Mouse (Mus musculus) ES-CJ7 (cell line): ENCODE measurements at regions not wholly inside any gene's neighbourhood (a gene's known extent, or its start where the extent isn't known, plus 50 kb on each side); places are given as distances from the start of the nearest gene placed in this dataset.
A peak's percentile ranks its signal among the peaks of the same experiment; 100 is the strongest.
"Not testable (repeated sequence)": the region's sequence is repeated elsewhere in the genome, so short reads cannot be mapped to it uniquely, and the experiment has no call there.

Source experiments
- DNase-seq: peaks from one replicate; pipeline ENCODE4 v3.0.0; 2011; ENCODE audit warnings: low read depth, low spot score

DNA sequence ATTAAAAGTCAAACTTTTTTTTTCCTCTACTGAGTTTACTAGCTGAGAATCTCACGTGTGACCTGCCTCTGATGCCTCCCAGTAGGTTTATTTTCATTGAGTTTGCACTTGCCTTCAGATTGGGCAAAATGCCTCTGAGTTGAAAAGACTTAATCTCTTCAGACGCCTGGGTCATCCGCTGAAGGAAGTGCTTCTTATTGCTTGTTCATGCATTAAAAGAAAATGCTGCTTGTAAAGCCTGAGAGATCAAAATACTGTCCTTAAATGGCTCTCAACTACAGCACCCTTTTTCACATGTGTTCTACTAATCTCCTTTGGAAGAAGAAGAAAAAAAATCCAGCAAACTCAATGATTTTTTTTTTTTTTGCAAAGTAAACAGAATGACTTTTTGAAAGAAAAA, 351.5 kb downstream of the Kcnh5 start:
- no peak for DNase-seq

DNA sequence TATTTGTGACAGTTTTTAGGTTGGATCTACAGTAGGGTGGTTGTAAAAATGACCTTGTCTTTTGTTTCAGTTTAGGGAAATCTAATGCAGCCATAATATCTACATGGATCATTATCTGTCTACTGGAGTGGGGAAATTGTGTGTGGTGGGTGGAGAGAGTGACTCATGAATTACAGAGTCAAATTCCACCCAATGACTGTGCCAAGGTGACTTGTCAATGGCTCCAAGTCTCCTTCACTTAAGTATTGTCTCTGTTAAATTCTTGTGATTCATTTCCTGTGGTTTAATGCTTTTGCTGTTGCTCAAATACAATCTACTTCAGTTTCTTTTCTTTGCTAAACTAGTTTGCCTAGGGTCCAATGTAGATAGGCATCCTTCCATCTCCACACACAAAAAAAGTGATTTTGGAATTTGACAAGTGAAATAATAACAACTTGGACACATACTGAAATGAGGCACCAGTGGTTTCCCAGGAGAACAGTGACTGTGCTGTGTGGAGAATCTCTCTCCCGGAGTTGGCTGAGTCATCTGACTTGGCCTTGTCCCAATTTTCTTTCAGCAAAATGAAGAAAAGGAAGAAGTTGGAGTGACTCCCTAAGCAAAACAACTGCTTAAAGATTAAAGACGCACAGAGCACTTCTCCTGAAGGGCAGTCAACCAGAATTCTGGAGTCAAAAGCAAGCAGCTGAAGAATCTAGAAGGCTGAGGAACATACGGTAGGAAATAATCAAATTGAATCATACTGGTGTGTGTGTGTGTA, 352.2 kb downstream of the Kcnh5 start:
- no peak for DNase-seq

DNA sequence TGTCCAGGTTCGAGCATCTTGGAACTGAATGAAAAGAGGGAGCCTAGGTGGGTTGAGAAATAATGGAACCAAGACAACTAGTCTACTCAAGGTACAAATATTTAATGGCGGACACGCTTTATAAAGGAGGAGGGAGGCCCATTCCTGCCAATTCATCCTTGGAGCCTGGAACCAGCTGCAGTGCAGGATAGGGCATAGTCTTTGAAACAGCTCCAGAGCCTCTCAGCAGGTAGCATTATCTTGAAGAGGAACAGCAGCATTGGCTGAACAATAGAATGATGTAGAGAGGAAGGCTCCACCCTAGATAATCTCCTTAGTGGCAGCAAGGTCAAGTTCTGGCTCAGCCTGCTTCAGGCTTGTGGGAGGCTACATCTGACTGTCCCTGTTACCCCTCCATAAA, 361.0 kb downstream of the Kcnh5 start:
- peak; percentile 25 for DNase-seq

DNA sequence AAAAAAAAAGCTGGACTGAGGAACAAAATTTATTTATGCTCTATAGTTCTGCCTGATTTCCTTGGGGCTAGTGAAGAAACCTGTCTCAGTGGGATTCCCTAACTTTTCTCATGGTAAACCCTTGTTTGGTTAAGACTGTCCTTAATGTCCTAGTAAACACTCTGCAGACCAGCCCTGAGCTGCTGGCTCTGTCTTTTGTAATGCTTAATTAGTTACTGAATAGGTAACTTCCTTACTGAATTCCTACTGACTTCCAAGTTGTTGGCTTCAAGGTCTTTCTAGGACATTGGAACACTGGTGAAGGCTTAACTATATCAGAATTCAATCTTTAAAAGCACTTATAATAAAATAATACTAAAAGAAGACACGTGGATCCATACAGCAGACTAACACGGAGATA, 368.6 kb downstream of the Kcnh5 start:
- peak; percentile 8 for DNase-seq

DNA sequence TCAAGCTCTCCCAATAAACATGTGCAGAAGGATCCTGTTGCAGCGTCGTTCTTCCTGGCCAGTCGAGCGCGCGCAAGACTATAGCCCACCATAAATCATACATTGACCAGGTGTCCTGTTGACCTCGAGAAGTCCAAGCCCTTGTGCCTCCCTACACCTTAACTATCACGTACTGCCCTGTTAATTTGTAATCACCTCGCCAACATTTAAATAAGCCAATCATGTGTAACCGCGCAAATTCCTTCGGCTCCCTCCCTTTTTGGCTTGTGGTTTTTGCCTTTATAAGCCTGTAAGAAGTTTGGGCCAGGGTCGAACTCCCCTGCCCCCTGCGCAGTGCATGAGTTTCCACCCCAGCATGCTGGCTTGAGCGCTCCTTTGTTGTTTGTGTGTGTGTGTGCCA, 369.2 kb downstream of the Kcnh5 start:
- DNase-seq: not testable (repeated sequence)

DNA sequence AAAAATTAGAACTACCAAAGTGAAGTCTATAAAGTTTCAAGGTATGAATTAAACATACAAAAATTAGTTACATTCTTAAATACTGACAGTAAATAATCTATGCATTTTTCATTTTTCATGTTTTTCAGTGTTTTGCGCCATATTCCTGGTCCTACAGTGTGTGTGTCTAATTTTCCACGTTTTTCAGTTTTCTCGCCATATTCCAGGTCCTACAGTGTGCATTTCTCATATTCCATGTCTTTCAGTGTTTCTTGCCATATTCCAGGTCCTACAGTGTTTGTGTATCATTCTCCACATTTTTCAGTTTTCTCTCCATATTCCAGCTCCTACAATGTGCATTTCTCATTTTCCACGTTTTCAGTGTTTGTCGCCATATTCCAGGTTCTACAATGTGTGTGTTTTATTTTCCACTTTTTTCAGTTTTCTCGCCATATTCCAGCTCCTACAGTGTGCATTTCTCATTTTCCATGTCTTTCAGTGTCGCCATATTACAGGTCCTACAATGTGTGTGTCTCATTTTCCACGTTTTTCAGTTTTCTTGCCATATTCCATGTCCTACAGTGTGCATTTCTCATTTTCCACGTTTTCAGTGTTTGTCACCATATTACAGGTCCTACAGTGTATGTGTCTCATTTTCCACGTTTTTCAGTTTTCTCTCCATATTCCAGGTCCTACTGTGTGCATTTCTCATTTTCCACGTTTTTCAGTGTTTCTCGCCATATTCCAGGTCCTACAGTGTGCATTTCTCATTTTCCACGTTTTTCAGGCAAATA, 373.2 kb downstream of the Kcnh5 start:
- peak; percentile 14 for DNase-seq

DNA sequence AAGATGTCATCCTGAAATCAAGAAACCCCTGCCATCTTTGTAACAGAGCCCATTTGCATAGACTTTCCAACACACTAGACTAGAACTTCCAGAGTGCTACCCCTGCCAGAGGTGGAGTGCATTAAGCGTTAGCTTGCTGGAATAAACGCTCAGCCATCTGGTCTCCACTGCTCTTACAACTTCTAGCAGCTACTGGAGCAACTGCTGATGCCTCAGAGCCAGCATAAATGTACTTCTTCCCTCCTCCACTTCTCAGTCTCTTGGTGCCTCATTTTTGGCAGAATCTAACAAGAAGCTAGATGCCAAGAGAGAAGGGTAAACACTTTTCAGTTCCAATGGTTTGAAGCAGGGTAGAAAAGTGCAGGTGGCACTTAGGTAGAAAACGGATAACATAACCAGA, 385.1 kb downstream of the Kcnh5 start:
- DNase-seq: no peak

DNA sequence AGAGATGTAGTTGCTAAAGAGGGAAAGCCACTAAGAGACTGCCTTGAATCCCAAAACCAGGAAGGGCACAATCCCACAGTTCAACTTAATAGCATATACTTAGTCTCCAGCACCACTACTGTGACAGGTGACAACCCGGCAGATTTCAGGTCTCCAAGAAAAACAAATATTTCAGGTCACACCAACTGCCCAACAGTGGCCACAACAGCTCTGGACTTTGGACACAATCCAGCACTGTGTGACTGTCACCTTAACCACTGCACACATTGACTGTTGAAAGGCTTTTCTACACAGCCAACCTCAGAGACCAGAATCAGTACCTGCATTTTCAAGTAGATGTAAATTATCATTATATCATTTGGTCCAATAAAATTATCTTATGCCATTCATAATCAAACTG, 414.8 kb downstream of the Kcnh5 start:
- no peak for DNase-seq

DNA sequence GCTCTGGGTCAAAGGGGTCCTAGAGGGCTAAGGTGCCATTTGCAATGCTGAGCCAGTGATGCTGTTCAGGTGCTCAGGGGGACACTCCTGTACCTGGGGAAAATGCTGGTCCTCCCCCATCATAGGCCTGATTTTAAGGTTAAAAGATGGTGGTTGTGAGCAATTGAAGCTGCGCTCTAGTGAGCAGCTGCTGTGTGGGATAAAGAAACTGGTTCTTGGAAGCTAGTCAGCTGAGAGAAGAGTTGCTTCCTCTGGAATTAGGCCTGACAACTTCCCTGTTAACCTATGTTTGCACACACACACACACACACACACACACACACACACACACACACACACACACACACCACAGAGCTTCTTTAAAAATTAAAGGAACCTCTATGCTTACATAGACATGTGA, 428.9 kb upstream of the Gm11042 start:
- DNase-seq: no peak

DNA sequence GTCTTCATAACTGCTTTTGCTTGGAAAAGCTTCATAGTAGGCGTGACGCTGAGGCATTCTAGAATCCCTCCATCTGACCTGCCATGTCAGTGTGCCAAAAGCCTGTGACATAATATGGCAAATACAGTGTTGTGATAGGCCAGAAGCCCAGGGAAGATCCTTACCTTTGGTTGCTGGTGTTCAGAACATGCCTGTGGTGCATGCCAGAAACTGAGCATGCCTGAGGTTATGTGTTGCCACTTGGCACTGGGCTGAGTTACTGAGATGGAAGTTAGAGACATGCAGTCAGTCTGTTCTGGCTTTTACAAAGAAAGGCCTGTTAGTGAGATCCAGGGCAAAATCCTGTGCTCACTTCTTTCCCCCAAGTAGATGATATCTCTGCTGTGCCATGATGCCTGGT, 412.7 kb upstream of the Gm11042 start:
- DNase-seq: no peak

DNA sequence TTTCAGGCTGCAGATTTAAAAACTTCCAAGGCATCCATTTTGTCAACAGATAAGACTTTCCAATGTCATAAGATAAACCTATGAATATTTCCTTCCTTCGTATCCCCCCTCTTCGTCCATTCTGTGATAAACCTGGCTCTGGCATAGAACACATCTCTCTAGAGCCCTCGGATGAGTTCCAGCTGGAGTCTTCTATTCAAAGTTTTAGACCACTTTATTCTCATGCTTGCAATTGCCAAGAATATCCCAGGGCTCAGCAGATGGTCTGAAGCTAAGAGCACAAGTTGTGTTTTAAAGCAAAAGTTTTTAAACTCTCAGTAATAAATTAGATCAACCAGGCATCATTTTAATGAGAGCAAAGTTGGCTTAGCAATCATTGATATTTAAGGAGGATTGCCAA, 363.0 kb upstream of the Gm11042 start:
- DNase-seq: no peak

DNA sequence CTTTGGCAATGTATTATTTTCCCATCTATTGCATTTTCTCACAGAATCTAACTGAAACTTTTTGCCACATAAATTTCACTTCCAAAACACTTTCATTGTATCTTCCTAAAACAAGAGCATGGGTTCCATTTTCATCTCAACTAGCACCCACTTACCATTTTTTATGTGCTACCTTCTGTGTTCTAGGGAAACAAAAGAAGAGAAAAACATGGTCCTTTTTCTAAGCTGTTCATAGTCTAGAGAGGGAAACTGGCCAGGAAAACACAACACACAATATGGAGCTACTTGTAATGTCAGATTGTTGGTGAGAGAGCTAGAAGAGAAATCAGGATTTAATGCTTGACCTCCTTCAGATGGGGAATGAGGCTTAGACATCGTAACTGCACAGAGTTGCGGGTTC, 361.6 kb upstream of the Gm11042 start:
- no peak for DNase-seq

DNA sequence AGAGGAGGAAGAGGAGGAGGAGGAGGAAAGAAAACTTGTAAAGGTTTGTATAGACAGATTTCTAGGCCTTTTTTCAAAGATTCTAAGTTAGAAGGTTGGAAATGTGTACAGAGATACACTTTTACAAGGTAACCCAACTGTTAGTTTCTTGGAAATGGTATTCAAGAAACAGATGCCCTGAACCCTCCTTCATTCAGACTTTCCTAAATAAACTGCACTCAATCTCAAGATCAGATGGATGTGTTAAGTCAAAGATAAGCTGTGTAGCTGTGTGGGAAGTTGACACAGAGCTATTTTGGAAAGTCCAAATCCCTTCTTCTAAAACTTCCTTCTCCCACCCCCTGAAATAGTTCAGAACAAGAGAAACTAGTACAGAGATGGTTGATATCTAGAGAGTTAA, 342.2 kb upstream of the Gm11042 start:
- no peak for DNase-seq

DNA sequence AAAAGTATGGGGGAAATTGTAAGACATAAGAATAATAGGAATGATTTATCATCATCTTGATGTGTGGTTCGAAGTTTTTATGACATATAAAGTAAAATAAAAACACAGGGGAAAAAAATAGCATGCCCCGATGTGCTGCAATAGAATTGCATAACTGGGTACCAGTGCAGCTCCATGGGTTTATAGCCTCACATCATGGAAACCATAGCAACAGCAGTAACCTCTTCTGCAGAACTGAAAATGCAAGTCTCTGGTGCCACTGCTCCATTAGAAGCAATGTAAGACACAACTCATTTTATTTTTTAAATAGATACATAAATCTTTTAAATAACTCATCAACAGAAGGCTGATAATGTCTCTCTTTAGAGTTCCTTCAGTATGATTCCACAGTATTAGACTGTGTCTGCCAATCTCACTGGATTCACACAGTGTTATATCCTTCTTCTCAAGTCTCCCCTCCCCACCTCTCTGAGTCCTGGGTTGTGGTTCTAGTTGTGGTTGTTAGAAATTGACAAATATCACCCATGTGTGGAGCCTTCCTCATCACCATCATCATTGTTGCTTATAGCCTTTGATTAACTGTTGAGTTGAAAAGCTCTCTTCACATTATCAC, 340.9 kb upstream of the Gm11042 start:
- DNase-seq: no peak

DNA sequence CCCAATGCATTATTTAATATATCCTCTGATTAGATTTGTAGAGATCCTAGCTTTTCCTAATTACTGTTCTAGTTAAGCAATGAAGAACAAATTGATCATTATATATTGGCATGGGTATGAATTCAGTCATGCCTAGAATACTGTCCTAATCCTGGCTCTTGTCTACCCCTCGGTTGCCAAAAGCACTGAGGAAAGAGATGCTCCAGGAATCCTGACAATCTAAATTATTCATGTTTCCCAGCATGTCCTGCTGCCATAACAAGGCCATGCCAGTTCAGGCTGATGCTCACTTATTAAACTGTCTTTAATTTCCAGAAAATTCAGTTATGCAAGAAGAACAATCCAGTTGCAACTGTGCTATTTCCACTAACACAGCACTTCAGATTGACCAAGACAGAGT, 335.1 kb upstream of the Gm11042 start:
- DNase-seq: no peak

DNA sequence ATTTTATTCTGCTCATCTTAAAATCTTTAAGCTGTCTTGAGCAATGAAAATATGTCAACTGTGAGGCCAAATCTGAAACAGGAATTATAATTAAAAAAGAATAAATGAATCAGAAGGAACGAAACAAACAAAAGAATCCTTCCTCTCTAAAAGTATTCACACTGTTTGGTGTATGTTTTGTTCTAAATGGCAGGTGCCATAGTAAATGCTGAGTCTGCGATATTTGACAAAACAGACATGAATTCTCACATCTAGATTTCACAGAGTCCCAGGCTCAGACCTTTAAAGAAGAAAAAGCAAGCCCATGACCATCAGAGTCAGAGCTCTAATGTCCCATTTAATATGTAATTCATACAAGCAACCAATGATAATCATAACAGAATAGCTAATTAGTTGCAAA, 316.6 kb upstream of the Gm11042 start:
- no peak for DNase-seq

DNA sequence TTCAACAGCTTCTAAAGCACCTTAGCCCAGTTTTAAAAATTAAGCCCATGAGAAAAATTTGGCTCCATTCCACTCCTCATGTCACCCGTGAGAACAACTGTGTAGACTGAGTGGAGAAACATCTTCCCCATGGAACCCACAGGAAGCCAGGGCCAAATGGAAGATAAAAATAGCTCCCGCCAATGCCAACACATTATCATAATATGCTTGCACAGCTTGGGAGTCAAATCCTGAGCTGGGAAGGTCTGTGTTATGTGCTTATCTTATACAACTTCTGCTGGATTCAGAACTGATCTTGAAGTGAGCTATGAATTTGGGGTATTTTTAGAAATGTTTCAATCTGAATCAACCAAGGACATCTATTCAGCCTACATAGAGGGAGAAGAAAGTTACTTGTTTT, 279.0 kb upstream of the Gm11042 start:
- DNase-seq: no peak

DNA sequence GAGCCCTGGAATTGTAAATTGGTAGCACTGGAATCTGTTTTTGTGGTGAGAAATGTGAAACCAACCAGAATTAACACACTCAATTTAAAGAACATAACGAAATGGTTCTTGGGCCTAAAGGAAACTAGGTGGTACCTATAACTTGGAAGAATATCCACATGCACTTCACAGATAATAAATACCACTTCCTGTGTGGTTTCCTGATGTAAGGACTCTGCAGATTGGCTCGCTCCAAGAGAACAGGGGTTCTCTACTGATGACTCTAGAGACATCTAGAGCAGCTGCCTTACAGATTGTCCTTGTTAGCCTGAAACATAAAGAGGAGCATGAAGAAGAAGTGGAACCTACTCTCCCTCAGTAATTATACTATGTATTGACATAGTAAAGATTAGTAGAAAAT, 238.4 kb upstream of the Gm11042 start:
- DNase-seq: no peak

DNA sequence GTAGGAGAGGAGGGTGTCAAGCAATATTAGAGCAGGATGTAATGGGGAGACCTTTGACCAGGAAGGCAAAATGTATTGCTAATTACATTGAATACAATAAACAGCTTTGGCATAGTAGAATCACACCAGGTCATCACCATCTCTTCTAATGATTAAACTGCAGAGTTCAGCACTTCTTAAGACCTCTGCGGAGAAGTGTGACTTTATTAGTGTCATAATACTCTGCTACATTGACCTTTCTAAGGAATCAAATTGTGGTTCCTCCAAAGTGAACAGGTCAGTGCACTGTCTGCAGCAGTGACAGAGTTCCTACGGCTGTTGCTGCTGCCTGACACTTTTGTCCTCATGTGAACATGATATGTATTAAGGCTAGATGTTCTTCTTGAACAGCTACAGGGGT, 228.0 kb upstream of the Gm11042 start:
- DNase-seq: no peak

DNA sequence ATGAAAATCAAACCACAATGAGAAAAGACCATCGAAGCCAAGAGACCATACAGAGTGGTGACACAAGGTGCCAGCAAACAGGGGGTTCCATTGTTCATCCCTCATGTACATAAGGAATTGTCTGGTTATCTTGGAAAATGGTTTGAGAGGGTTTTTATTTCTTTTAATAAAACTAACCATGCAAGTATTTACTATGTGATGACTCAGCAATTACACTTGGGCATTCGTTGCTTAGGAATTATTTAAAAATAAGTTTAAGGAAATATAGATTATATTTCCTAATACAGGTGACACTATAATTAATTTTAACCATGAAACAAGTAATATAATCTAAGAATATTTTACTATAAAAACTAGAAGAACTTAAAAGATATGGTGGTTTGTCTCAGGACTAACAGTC, 218.7 kb upstream of the Gm11042 start:
- DNase-seq: no peak

DNA sequence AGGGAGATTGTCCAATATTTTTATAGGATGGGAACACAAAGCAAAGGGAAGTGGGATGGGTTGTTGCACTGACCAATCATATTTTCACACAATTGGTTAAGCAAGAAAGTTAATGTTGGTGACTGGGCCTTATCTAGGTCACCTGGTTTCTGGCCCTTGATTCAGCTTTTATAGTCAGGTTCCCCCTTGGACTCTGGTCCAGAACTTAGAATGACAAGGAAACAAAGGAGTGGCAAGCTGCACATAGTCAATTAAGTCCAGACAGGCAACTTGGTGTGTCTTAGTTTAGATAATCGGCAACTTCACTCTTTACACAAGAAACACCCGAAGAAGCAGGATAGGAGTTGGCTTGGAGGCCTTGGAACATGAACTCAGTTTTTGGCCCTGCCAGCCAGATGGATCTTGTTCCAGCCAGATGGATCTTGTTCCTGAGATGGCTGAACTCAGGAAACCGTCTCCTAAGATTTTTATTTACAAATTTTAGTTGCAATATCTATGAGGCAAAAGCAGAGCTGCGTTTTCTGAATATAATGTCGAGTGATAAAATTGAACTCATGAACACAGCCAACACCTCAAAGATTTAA, 212.9 kb upstream of the Gm11042 start:
- DNase-seq: no peak

DNA sequence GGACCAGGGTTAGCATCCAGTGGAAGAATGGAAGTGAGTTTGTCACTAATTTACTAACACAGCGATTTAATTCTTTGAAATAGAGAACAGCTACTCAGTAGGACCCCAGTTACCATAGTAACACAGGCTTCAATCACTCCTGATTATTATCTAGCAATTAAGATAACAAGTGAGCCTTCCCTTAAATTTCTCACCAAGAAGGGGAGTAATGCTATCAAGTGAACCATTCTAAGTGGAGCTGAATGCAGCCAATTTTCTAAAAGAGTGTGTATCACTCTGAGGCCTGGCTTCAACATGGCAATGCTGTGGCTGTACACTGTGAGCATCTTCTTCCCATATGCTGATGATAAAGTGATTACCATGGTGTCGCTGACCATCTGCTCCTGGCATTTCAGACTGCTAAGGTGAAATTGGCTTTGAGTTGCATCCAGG, 211.0 kb upstream of the Gm11042 start:
- DNase-seq: no peak

DNA sequence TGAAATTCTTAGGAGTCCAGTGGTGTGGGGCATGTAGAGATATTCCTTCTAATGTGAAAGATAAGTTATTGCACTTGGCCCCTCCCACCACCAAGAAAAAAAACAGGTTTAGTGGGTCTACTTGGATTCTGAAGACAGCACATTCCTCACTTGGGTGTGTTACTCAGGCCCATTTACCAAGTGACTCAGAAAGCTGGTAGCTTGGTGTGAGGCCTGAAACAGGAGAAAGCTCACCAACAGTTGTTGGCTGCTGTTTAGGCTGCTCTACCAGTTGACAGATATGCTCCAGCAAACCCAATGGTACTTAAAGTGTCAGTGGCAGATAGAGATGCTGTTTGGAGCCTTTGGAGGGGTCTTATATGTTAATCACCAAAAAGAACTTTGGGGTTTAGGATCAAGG, 207.8 kb upstream of the Gm11042 start:
- DNase-seq: no peak
